Mouse (Mus musculus): Measurements from ENCODE around the gene Map4k1.

Gene Map4k1

DNA sequence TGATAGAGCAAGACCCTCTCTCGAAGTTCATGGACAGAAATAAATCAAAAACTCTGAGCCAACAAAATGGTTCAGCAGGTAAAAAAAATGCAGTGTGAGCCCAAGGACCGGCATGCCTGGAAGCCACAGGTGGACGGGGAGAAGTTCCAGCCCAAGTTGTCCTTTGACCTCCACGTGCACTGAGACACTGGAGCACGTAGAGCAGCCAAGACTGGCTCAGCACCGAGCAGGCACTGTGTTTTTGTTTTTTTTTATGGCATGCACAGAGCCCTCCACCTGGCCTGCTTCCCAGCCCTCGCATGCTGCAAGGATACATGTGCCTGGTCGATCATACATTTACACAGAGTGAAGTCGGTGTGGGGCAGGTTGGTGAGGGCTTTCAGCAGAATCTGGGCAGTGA, 4.3 kb upstream of the Map4k1 start:
- in situ Hi-C loops (cut with MboI, MseI), result no loop called here

DNA sequence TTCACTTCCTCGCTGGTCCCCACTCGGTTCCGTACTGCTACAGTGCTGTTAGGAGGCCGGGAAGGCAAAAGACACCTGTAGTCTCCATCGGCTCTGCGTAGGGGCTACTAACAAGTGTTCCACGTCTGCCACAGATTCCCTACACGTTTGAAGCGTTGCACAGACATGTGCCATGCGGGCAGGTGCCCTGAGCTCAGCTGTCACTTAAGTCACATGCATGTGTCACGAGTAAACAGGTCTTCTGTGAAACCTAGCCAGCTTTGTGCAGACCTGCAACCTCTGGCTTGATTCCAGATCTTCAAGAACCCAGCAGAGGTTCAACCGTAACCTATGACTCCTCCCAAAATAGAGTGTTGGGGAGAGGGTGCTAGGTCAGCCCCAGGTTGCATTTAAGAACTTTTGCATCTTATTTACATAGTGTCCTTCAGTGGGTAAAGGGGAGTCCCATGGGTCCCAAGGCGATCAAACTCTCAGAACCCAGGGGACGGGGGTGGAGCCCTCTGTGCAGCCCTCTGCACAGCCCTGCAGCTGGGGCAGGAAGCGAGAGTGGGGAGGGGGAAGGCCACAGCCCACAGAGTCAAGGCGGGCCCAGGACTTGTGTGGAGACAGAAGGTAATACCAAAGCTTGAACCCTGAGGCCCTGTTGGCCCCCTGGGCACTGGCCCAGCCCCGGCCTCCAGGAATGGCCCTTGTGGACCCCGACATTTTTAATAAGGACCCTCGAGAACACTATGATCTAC, 594 bp downstream of the Map4k1 start:
- in situ Hi-C loops (cut with MboI, MseI), result loop anchor here (10.0 kb wide), 1 partner anchor 1768 kb away; no protein-coding TSS in a partner anchor

DNA sequence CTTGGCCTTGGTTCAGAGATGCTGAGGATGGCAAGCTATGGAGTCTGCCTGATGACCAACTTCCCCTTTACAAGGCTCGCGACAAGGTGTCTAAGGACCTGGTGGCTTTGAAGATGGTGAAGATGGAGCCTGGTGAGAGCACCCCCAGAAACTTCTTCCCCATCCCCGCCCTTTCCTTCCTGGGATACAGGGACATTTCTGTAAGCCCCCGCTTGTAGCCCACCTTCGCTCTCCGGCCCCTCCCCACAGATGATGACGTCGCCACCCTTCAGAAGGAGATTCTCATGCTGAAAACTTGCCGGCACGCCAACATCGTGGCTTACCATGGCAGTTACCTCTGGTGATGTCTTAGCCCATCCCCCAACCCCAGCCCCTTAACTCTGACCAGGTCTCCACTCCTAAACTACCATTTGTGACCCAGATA, 1.3 kb downstream of the Map4k1 start:
- in situ Hi-C loops (cut with MboI, MseI), result loop anchor here (10.0 kb wide), 1 partner anchor 1768 kb away; no protein-coding TSS in a partner anchor

DNA sequence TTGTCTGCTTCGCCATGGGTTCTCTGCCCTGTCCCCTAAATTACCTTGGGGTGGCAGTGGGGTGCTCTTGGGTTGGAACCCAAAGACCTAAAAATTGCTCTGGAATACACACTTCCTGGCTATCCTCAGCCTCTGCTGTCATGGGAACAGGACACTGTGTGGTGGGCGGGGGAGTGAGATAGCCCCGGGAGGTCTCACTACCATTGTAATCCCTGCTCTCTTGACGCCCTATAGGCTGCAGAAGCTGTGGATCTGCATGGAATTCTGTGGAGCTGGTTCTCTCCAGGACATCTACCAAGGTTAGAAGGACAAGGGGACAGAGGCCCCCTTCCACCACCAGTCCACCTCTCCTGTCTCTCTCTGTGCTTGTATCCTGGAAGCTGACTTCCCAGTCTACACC, 2.0 kb downstream of the Map4k1 start:
- in situ Hi-C loops (cut with MboI, MseI), result loop anchor here (10.0 kb wide), 1 partner anchor 1769 kb away; no protein-coding TSS in a partner anchor

DNA sequence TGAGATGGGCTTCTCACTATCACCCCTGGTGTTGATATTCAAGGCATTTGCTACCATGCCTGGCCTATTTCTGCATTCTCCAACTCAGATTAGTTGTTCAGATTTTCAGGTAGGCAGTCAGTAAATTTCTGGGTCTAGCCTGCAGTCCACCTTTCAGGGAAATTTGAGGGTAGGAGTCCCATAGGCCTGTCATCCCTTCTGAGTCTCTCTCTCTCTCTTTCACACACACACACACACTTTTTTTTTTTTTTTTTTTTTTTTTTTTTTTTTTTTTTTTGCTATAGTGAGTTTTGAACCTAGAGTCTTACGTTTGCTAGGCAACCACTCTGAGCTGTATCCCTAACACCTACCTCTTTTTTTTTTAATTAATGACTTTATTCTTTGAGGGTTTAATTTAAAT, 2.6 kb downstream of the Map4k1 start:
- in situ Hi-C loops (cut with MboI, MseI), result loop anchor here (10.0 kb wide), 1 partner anchor 1770 kb away; no protein-coding TSS in a partner anchor

DNA sequence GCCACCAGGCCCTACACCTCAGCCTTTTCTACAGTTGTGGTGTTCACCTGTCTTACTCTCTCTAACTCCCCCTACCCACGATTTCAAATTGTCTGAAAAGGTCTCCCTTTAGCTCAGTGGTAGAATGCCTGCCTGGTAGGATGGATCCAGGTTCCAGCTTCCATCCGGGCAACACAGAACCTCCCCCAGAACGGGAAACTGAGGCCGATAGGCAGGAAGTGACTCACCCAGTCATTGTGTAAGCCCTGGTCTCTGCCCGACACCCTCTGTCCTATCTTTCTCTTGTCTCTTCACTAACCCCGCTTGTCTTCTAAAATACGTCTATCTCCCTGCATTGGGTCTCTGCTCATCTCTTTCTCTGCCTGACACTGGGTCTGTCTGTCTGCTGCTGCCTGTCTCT, 3.4 kb downstream of the Map4k1 start:
- in situ Hi-C loops (cut with MboI, MseI), result loop anchor here (5.0 to 10.0 kb wide), 2 partner anchors 52 to 1770 kb away; no protein-coding TSS in a partner anchor

DNA sequence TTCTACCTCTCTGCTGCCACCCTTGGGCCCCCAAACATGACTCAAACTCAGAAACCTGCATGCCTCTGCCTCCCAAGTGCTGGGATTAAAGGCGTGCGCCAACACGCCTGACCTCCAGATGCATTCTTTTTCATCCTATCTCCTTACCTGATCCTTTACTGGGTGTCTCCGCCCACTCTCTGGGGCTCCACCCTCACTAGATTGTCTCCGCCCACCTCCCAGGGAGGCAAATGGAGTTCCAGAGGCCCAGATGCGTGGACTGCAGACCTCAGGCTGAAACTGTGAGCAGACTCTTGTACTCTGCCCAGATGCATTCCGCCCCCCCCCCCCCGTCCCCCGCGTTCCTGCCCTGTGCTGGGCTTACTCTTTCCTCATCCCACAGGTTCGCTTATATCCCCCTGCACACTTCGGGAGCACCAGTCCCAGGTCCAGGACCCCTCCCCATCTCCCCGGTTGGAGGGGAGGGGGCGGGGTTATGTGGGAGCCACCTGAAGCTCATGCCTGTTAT, 9.0 kb downstream of the Map4k1 start:
- in situ Hi-C loops (cut with MboI, MseI), result no loop called here

DNA sequence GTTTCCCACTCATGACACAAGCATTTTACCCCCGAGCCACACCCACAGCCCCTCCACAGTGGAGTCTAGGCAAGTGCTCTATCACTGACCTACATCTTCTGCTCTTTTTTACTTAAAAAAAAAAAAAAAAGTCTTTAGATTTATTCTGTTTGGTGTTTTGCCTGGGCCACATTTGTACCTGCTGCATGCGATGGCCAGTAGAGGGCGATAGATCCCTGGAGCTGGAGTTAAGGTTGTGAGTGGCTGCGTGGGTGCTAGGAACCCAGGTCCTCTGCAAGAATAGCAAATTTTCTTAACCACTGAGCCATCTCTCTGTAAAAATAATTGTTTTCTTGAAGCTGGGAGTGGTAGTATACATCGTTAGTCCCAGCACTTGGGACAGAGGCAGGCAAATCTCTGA, 9.8 kb downstream of the Map4k1 start:
- in situ Hi-C loops (cut with MboI, MseI), result no loop called here

DNA sequence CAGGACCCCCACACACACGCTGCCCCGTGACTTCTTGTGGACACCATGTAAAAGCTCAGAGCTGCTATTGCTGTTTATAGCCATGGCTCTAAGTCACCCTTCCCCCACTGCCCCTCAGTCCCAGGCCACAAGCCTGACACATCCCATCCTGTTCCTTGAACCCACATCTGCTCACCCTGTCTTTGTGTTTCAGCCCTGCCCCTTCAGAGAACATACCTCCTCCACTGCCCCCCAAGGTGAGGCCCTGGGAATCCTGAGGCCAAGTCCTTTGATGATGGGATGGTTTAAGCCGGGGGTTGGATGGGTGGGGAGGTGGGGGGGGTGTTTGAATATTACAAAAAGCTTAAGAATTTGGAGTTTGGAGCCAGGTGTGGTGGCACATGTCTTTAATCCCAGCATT, 11.1 kb downstream of the Map4k1 start:
- in situ Hi-C loops (cut with MboI, MseI), result no loop called here

DNA sequence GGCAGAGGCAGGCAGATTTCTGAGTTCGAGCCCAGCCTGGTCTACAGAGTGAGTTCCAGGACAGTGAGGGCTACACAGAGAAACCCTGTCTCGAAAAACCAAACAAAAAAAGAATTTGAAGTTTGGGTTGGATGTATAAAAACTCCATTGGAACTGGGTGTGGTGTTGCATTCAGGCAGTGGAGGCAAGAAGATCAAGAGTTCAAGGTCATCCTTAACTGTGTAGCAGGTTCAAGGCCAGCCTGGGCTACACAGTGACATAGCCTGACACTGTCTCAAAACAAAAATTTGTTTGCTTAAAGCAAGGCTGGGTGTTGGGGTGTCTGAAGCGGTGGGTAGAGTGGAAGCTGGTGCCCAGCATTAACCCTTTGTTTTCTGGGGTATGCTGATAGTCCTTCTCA, 11.6 kb downstream of the Map4k1 start:
- in situ Hi-C loops (cut with MboI, MseI), result no loop called here

DNA sequence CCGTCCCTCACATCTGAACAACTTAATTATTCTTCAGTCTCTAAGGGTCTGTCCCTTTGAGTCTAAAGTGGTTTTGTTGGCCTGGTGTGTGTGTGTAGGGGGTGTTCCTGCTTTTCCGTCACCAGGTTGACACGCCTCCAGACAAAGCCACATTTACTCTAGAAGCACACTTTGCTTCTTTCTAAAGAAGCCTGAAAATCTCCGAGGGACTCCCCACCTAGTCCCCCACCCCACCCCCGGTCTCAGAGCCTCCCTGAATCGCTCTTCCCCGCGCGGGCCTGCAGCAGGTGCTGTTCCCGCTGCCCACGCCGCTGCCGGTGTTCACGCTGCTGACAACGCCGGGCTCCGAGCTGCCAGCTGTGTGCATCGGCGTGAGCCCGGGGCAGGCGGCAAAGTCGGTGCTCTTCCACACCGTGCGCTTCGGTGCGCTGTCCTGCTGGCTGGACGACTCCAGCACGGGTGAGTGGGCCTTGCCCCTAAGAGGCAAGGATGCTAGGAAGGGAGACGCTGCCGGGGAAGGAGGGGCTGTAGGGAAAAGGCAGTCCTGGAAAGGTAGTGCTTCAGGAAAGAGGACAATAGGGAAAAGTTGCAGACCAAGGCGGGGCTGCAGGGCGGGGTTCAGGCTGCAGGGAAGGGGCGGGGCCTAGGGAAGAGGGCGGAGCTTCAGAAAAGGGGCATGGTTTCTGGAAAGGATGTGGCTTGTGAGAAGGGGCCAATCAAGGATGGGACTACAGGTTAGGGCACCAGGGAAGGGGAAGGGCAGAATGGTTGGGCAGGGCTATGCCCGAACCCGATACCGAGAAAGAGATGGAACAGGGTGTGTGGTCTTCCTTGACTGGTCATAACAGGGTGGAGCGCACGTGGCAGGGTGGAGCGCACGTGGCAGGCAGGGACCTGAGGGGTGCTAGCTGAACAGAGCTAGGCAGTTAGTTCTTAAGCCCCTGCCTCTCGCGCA, 19.1 kb downstream of the Map4k1 start:
- in situ Hi-C loops (cut with MboI, MseI), result no loop called here

DNA sequence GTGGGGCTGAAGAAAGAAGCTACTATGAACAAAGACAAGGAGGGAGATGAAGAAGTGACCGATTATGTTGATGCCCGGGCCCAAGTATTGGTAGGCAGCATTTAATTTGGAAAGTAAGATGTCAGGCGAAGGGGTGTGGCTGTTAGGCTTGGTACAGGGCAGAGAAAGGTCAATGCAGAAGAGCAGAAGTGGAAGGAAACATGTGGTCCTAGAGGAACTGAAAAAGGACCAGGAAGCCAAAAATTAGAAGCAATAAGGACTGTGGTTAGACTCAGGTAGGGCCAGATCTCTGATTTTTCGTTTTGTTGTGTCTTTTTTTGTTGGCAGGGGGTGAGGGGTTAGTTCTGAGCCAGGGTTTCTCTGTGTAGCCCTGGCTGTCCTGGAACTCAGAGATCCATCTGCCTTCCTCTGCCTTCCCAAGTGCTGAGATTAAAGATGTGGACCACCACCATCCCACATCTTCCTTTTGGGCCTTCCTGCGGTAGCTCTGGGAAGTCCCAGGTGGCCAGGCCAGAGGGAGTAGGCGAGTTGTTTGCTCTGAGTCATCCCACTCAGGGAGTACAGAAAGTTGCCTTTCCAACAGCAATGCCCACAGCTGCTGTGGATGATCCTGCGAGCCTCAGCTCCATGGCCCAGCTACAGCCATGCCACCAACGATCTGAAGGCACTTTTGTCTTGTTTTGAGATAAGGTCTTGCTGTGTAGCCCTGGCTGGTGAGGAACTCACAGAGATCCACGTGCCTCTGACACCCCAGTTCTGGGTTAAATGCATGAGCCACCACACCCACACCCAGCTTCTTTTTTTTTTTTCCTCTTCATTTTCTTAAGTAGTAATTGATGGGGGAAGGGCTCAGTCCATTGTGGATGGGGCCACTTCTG, 25.6 kb downstream of the Map4k1 start:
- in situ Hi-C loops (cut with MboI, MseI), result no loop called here

DNA sequence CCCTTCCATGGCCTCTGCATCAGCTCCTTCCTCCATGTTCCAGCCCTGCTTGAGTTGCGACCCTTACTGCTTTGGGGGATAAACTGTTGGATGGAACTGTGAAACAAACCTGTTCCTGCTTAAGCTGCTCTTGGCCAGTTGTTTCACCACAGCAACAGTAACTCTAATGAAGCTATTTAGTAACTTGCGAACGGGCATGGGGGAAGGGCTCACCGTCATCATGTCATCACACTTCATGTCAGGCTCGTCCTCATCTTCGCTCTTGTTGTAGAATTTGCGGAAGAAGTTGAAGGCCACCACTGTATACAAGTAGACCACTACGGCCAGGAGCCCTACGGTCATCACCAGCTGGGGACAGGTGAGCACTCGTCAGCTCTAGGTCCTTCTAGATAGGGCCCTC, 26.3 kb downstream of the Map4k1 start:
- in situ Hi-C loops (cut with MboI, MseI), result no loop called here

DNA sequence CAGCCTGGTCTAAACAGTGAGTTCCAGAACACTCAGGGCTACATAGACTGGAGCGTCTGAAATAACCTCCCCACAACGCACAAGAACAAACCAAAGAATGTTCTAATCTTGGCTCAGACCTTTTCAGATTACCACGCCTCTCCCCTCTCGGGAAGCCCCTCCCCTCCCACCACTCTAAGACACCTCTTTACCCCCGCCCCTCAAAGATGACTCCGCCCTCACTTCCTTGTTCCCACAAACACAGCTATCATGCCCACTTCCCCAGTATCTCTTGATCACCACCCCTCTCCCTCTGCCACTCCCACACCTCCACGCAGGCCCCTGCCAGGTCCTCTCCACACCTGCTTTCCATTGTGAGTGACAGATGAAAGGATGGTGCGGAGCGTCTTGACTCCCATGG, 26.9 kb downstream of the Map4k1 start:
- in situ Hi-C loops (cut with MboI, MseI), result no loop called here

DNA sequence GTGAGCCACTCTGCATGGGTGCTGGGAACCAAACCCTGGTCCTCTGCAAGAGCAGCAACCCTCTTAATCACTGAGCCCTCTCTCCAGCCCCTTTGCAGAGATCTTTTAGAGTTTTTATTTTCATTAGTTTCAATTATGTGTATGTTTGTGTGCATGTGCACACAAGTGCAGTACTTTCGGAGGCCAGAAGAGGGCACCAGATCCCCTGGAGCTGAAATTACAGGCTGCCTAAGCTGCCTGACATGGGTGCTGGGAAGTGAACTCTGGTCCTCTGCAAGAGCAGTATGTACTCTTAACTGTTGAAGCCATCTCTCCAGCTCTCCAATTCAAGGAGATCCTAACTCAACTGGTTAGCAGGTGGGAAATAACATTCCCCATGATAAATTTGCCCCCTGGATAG, 33.1 kb downstream of the Map4k1 start:
- in situ Hi-C loops (cut with MboI, MseI), result no loop called here

DNA sequence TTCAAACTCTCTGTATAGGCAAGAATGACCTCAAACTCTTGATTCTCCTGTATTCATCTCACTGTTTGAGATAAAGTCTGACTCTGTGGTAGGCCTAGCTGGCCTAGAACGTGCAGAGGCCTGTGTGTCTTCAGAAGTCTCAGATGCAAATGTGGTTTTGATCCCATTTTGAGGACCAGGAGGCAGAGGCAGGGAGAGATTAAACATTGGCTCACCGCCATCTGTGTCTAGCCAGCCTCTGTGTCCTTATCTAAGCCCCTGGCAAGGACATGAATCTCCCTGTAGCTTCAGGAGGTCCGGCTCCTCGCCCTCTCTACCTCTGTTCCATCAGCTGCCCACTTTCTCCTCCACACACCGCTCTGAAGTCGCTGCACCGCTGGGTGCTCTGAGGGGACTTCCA, 34.6 kb downstream of the Map4k1 start:
- in situ Hi-C loops (cut with MboI, MseI), result no loop called here

DNA sequence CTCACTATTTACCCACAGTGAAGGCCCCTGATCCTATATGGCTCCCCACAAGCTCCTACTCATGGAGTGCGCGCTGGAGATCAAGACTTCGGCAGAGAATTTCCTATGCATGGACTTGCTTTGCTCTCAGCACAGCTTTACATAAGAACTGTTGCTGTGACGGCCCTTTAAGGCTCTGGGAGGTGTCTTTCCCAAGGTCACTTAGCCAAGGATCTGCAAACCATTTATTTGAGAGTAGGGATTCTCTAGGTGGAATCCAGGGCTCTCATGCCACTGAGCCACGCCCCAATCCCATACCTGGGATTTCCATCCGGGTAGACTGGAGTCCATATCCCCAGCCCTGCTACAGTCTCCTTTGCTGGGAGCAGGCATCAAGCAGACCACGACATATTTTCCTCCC, 35.4 kb downstream of the Map4k1 start:
- in situ Hi-C loops (cut with MboI, MseI), result no loop called here

DNA sequence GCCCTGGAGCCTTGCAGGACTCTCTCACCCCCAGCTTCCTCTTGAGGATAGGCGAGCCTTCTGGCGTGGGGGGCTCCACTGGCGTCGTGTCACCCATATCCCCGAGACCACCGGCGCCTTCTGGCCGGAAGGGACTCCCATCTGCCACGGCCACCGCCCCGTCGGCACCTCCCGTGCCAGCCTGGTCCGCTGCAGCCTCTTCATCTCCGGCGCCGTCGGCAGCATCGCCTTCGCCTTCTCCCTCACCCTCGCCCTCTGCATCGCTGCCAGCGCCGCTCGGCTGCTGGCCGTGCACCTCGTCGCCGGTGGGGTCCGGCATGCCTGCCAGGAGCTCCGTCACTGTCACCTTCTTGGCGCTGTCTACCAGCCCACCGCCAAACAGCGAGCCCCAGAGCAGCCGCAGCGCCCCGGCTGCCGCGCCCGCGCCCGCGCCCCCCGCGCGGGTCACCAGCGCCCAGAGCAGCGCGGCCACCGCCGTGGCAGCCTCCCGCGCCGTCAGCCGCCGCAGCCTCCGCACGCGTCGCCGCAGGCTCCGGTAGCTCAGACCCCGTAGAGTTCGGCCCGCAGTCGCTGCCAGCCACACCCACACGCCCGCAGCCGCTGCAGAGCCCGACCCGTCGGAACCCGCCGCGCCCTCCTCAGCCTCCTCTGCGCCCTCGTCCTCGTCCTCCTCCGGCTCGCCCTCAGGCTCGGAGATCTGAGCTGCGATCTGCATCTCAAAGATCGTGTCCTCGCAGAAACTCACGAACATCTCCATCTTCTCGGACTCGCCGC, 37.8 kb downstream of the Map4k1 start:
- in situ Hi-C loops (cut with MboI, MseI), result no loop called here

DNA sequence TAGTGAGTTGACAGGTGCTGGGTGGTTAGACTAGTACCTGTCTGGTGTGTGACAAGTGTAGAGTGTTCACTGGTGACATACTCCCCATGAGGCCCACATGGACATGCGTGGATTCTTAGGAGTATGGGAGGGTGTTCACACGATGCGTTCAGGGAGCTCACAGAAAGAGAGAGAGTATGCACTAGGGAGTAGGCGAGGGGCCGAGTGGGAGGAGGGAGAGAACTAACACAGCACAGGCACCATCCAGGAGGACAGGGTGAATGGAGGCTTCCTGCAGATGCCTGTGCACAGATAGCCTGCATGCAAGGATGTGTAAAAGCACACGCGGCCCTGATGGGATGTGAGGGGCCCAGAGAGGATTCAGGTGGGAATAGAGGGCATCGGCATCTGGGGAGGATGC, 40.6 kb downstream of the Map4k1 start:
- in situ Hi-C loops (cut with MboI, MseI), result no loop called here

DNA sequence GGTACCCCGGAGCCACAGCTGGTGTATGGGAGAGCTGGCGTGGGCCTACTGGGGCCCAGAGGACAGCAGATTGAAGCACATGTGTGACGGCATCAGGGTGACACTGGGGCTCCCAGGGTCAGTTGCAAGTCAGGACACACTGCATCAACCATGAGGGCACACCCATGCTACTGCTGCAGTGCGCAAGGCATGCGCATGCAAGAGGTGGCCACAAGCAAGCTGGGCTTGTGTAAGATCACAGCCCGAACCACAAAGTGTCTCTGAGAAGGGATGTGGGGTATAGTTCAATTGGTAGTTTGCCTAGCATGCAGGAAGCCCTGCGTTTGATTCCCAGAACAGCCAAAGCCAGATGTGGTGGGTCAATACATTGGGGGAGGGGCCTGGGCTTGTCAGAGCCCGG, 41.7 kb downstream of the Map4k1 start:
- in situ Hi-C loops (cut with MboI, MseI), result no loop called here

DNA sequence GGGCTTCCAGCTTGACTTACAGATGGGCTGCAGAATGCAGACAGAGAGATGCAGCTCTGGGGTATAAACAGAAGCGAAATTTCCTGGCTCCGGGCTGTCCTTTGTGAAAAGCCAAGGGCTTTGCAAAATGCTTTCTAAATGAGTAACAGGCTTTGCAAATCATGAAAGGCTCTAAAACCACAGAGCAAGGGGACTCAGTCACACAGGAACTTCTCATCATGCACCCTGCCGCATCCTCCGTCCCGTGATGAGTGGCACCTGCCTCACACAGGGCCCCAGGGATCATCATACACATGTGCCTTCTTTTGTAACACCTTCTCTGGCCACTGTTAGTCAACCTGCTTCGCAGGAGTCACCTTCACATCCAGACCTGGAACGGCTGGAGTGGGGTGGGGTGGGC, 43.7 kb downstream of the Map4k1 start:
- in situ Hi-C loops (cut with MboI, MseI), result no loop called here

Measured in T-helper 1 cell (primary cell).